8 mouse cellular contexts compared by ENCODE assay signal in the genomic region with DNA sequence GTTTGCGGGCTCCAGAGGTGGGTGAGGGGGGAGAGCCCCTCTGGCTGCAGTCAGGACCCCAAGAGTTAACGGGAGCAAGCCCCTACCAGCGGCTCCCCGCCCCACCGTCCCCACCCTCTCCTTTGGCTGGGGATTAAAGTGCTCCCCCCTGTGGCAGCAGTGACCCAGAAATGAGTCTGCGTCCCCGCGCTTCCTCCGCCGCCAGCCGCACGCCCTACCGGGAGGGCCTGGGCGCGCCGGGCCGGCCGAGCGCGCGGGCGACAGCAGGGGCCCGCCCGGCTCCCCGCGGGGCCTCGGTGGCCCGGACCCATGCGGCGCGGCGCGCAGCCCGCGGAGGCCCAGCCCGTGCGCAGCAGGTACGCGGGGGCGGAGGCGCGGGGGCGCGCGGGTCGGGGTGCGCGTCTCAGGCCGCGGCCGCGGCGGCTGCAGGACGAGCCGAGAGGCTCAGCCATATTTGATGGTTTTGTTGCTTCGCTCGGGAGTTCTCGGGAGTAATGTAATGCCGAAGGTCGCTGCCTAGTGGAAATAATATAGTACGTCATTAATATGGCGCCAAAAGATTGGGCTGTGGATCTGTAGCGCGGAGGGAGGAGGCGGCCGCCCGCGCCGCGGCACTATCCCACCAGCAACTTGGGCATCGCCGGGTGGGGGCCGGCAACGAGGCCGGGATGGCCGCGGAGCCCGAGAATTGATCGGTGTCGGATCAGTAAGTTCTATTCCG. TPM values are rescaled to one million over a fixed set of nuclear protein-coding genes. Genes with fewer than 3 reads are reported as not detected.
A peak's percentile ranks its signal among the peaks of the same experiment; 100 is the strongest.
DNase-seq lines count a peak whose midpoint lies in the region; ATAC-seq and TF ChIP-seq lines count a peak whose summit lies in the region.

No protein-coding gene starts in this region.

- H3K9me3 ChIP-seq in forebrain, embryonic 12.5 days = no peaks in the 10 kb centered on the region
- H3K9me3 ChIP-seq in heart, postnatal 0 days (replicated peaks; ENCODE audit: control insufficient read depth, low read length) = no peaks in the 10 kb centered on the region
- H3K9me3 ChIP-seq in liver, embryonic 16.5 days (replicated peaks; ENCODE audit: control insufficient read depth, low read length) = no peaks in the 10 kb centered on the region
- no peaks in the 10 kb centered on the region for H3K9me3 ChIP-seq in neural tube, embryonic 13.5 days

- no peaks in the 10 kb centered on the region; the same call in 1 of the 2 replicates for H3K27me3 ChIP-seq in forebrain, embryonic 12.5 days
- H3K27me3 ChIP-seq in heart, postnatal 0 days (ENCODE audit: control insufficient read depth, insufficient read depth, low read length) = no peaks in the 10 kb centered on the region
- H3K27me3 ChIP-seq in liver, embryonic 16.5 days (ENCODE audit: control insufficient read depth, insufficient read depth, low read depth, low read length) = no peaks in the 10 kb centered on the region
- H3K27me3 ChIP-seq in neural tube, embryonic 13.5 days = no peaks in the 10 kb centered on the region

- DNase-seq in CD8-positive naive resting alpha-beta T cell, adult 2 months (ENCODE audit: low read depth in 2 of 2, low spot score in 2 of 2) = peak; percentile 53 to 76
- DNase-seq in c-Kit-positive CD71-positive TER-119-negative erythroid progenitor cells, embryonic 14.5 days (ENCODE audit: low read depth) = peak; percentile 55
- peak; percentile 85 for DNase-seq in heart, postnatal 0 days (ENCODE audit: low spot score)
- DNase-seq in kidney, postnatal 4 days = peak; percentile 88 to 92
- DNase-seq in telencephalon, adult 2 months (ENCODE audit: low read depth, low spot score) = peak; percentile 56

- TF ChIP-seq CTCF in heart, postnatal 0 days (IDR thresholded peaks at IDR 0.05; ENCODE audit: low read depth) = peak; percentile 65

- WGBS in forebrain, embryonic 12.5 days = under 1% methylated on average over 79 of the region's 81 CpGs
- under 1% methylated on average over 70 of the region's 81 CpGs for WGBS in heart, postnatal 0 days
- WGBS in liver, embryonic 16.5 days (ENCODE audit: insufficient replicate concordance) = under 1% methylated on average over 77 of the region's 81 CpGs
- under 1% methylated on average over 81 of the region's 81 CpGs for WGBS in neural tube, embryonic 13.5 days

- peak; percentile 63 for ATAC-seq in forebrain, embryonic 12.5 days (ENCODE audit: low FRiP score)
- peak; percentile 74 for ATAC-seq in heart, postnatal 0 days (ENCODE audit: insufficient read depth, low read depth)
- peak; percentile 66 for ATAC-seq in liver, embryonic 16.5 days (ENCODE audit: low read depth)
- ATAC-seq in neural tube, embryonic 13.5 days (ENCODE audit: low read depth) = peak; percentile 72

- H3K4me2 ChIP-seq in forebrain, embryonic 12.5 days = peak overlapping the region; percentile 82
- H3K4me2 ChIP-seq in heart, postnatal 0 days (ENCODE audit: low read depth, low read length) = peak overlapping the region; percentile 100
- peak overlapping the region; percentile 92 for H3K4me2 ChIP-seq in liver, embryonic 16.5 days (ENCODE audit: low read depth, low read length)
- H3K4me2 ChIP-seq in neural tube, embryonic 13.5 days = peak overlapping the region; percentile 87

- H3K4me3 ChIP-seq in forebrain, embryonic 12.5 days (replicated peaks) = peak overlapping the region; percentile 70
- peak overlapping the region; percentile 93 for H3K4me3 ChIP-seq in heart, postnatal 0 days (ENCODE audit: low read depth, low read length)
- H3K4me3 ChIP-seq in liver, embryonic 16.5 days (ENCODE audit: low read depth, low read length) = peak overlapping the region; percentile 84
- H3K4me3 ChIP-seq in neural tube, embryonic 13.5 days = peak overlapping the region; percentile 74

- H3K9ac ChIP-seq in forebrain, embryonic 12.5 days = peak overlapping the region; percentile 91
- H3K9ac ChIP-seq in heart, postnatal 0 days (replicated peaks; ENCODE audit: low read depth, low read length) = peak overlapping the region; percentile 93
- H3K9ac ChIP-seq in liver, embryonic 16.5 days (ENCODE audit: low read depth, low read length) = peak overlapping the region; percentile 93
- H3K9ac ChIP-seq in neural tube, embryonic 13.5 days = peak overlapping the region; percentile 84

- H3K36me3 ChIP-seq in forebrain, embryonic 12.5 days (replicated peaks) = no peaks in the 10 kb centered on the region
- H3K36me3 ChIP-seq in heart, postnatal 0 days (replicated peaks; ENCODE audit: control insufficient read depth, insufficient read depth, low read length) = no peaks in the 10 kb centered on the region
- no peaks in the 10 kb centered on the region for H3K36me3 ChIP-seq in liver, embryonic 16.5 days (ENCODE audit: control insufficient read depth, insufficient read depth)
- no peaks in the 10 kb centered on the region for H3K36me3 ChIP-seq in neural tube, embryonic 13.5 days

- peaks cover 14% of the 10 kb centered on the region for H3K4me1 ChIP-seq in forebrain, embryonic 12.5 days
- 0 out of 2 replicates have a peak, but pooled peaks cover 2% of the 10 kb centered on the region for H3K4me1 ChIP-seq in heart, postnatal 0 days (ENCODE audit: control insufficient read depth, insufficient read depth)
- peaks cover 19% of the 10 kb centered on the region for H3K4me1 ChIP-seq in liver, embryonic 16.5 days (ENCODE audit: control insufficient read depth, low read depth, low read length)
- peaks cover 13% of the 10 kb centered on the region for H3K4me1 ChIP-seq in neural tube, embryonic 13.5 days (replicated peaks)

- no peak for TF ChIP-seq EP300 in heart, postnatal 0 days (IDR thresholded peaks at IDR 0.05; ENCODE audit: low read depth)

- peak overlapping the region; percentile 98 for H3K27ac ChIP-seq in forebrain, embryonic 12.5 days
- peak overlapping the region; percentile 99 for H3K27ac ChIP-seq in heart, postnatal 0 days (ENCODE audit: low read depth)
- H3K27ac ChIP-seq in liver, embryonic 16.5 days (ENCODE audit: low read length) = peak overlapping the region; percentile 97
- peak overlapping the region; percentile 97 for H3K27ac ChIP-seq in neural tube, embryonic 13.5 days (replicated peaks)

RNA-seq across cellular contexts. Expression of a gene that starts 7.8 kb away (rescaled TPM):
- polyA plus RNA-seq in forebrain, embryonic 12.5 days (2016; fragmentation: Nextera tagmentation; extraction: Ambion mirVana) = 20.9 and 21.9 TPM in 2 replicates
- 14.5 and 16.8 TPM in 2 replicates for total RNA-seq in heart, postnatal 0 days (2014; rRNA removed; ENCODE audit: low replicate concordance)
- polyA plus RNA-seq in heart, postnatal 0 days (2015; fragmentation: Nextera tagmentation; extraction: Ambion mirVana) = 12.6 and 13.9 TPM in 2 replicates
- polyA plus RNA-seq in liver, embryonic 16.5 days (2015; fragmentation: Nextera tagmentation; extraction: Ambion mirVana) = 6.5 and 6.8 TPM in 2 replicates
- polyA plus RNA-seq in neural tube, embryonic 13.5 days (2015; fragmentation: Nextera tagmentation; extraction: Ambion mirVana) = 10.4 and 13.4 TPM in 2 replicates

Comparison
In these comparisons a context has a peak if more than half of its experiments do, and no peak if none do; other contexts are left out.
1. Peak in every context shown above with its lines: DNase-seq, ATAC-seq, H3K4me3 ChIP-seq and H3K27ac ChIP-seq.